Mouse (Mus musculus): ENCODE measurements around the gene Herc2.
"Not testable (repeated sequence)": the region's sequence is repeated elsewhere in the genome, so short reads cannot be mapped to it uniquely, and the experiment has no call there.

Herc2 gene

GRCm38 (mm10) chr7:56049831-56050321 lies at the start of gene Herc2:
TSS of gene Herc2 (plus strand) at chr7:56050196.
- in situ Hi-C loops (cut with MseI, MboI), result no loop called here

GRCm38 (mm10) chr7:56010318-56011017 lies 39.5 kb upstream of the Herc2 start:
- in situ Hi-C loops (cut with MseI, MboI), result no loop called here

- in situ Hi-C loops (cut with MseI, MboI), result no loop called here
These were observed 39.0 kb upstream of the Herc2 start for GRCm38 (mm10) chr7:56011018-56011333.

GRCm38 (mm10) chr7:56013261-56014001 lies 36.6 kb upstream of the Herc2 start:
- in situ Hi-C loops (cut with MseI, MboI), result no loop called here

GRCm38 (mm10) chr7:56014002-56014702 lies 35.8 kb upstream of the Herc2 start:
- in situ Hi-C loops (cut with MseI, MboI), result not testable (repeated sequence)

GRCm38 (mm10) chr7:56015172-56015571 lies 34.8 kb upstream of the Herc2 start:
- in situ Hi-C loops (cut with MseI, MboI), result no loop called here

- in situ Hi-C loops (cut with MseI, MboI), result no loop called here
These were observed 34.2 kb upstream of the Herc2 start for GRCm38 (mm10) chr7:56015837-56016236.

GRCm38 (mm10) chr7:56017761-56018160 lies 32.2 kb upstream of the Herc2 start:
- in situ Hi-C loops (cut with MseI, MboI), result no loop called here

GRCm38 (mm10) chr7:56018446-56018971 lies 31.5 kb upstream of the Herc2 start:
- in situ Hi-C loops (cut with MseI, MboI), result no loop called here

GRCm38 (mm10) chr7:56018972-56019929 lies 30.7 kb upstream of the Herc2 start:
- in situ Hi-C loops (cut with MseI, MboI), result no loop called here

- in situ Hi-C loops (cut with MseI, MboI), result no loop called here
These were observed 30.1 kb upstream of the Herc2 start, which contains the start of gene Nipa1 for GRCm38 (mm10) chr7:56019930-56020253. TSS of gene Nipa1 (minus strand) at chr7:56019954.

GRCm38 (mm10) chr7:56023586-56023985 lies 26.4 kb upstream of the Herc2 start:
- in situ Hi-C loops (cut with MseI, MboI), result no loop called here

- in situ Hi-C loops (cut with MseI, MboI), result loop anchor here in 1 of 2 experiments (5.0 kb wide), 1 partner anchor 55 kb away; no protein-coding TSS in a partner anchor
These were observed 7.6 kb upstream of the Herc2 start for GRCm38 (mm10) chr7:56042353-56042752.

GRCm38 (mm10) chr7:56043577-56044266 lies 6.3 kb upstream of the Herc2 start:
- in situ Hi-C loops (cut with MseI, MboI), result loop anchor here in 1 of 2 experiments (5.0 kb wide), 1 partner anchor 56 kb away; no protein-coding TSS in a partner anchor

GRCm38 (mm10) chr7:56044267-56044629 lies 5.7 kb upstream of the Herc2 start:
- in situ Hi-C loops (cut with MseI, MboI), result loop anchor here in 1 of 2 experiments (5.0 kb wide), 1 partner anchor 57 kb away; no protein-coding TSS in a partner anchor

GRCm38 (mm10) chr7:56047178-56047577 lies 2.8 kb upstream of the Herc2 start:
- in situ Hi-C loops (cut with MseI, MboI), result no loop called here

- in situ Hi-C loops (cut with MseI, MboI), result no loop called here
These were observed 503 bp downstream of the Herc2 start for GRCm38 (mm10) chr7:56050487-56050911.

GRCm38 (mm10) chr7:56052996-56053395 lies 3.0 kb downstream of the Herc2 start:
- in situ Hi-C loops (cut with MseI, MboI), result no loop called here

GRCm38 (mm10) chr7:56055338-56055737 lies 5.3 kb downstream of the Herc2 start:
- in situ Hi-C loops (cut with MseI, MboI), result no loop called here

- in situ Hi-C loops (cut with MseI, MboI), result no loop called here
These were observed 14.9 kb downstream of the Herc2 start for GRCm38 (mm10) chr7:56064876-56065275.
